In the genomic region with DNA sequence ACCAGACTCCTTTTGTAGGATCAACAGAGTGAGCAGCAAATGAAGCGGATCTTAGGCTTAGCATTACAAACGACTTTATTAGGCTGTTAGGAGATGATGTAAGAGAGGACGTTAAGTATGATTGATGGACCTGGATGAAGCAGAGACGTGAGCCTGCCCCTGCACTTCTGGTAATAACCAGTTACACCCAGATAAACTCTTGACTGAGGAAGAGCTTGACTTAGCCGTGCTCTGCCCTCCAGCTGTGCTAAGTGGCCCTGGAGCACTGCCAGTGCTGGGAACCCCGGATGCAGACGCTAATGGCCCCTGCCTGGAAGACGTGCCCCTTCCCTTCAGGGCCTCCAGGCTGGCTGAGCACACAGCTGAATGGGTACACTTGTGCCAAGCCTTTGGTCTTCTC, we compare ENCODE assay signal across 15 mouse cellular contexts. TPM values are rescaled to one million over a fixed set of nuclear protein-coding genes. Genes with fewer than 3 reads are reported as not detected.
A peak's percentile ranks its signal among the peaks of the same experiment; 100 is the strongest.
DNase-seq lines count a peak whose midpoint lies in the region; ATAC-seq lines count a peak whose summit lies in the region.
"Had no signal": no experiment of that assay in that cellular context is flagged by ENCODE, and none has a peak within 500 bp of the region (broad histone marks: within the 10 kb centered on the region; RNA-seq: fewer than 3 reads in every experiment).

No protein-coding gene starts in this region.

- no peaks in the 10 kb centered on the region for H3K36me3 ChIP-seq in heart, embryonic 11.5 days (ENCODE audit: control insufficient read depth, insufficient read depth, low read length)
- no peaks in the 10 kb centered on the region for H3K36me3 ChIP-seq in heart, embryonic 10.5 days
- H3K36me3 ChIP-seq in intestine, embryonic 16.5 days (ENCODE audit: control insufficient read depth, insufficient read depth, low read length) = no peaks in the 10 kb centered on the region
- no peaks in the 10 kb centered on the region for H3K36me3 ChIP-seq in stomach, embryonic 15.5 days
- H3K36me3 ChIP-seq in forebrain, embryonic 10.5 days (replicated peaks) = no peaks in the 10 kb centered on the region
- H3K36me3 ChIP-seq: limb, embryonic 13.5 days had no signal

- no peak for ATAC-seq in heart, embryonic 11.5 days (replicated peaks; ENCODE audit: insufficient number of reproducible peaks, low FRiP score, low TSS enrichment)
- peak; percentile 60; the same call in 1 of the 2 replicates for ATAC-seq in intestine, embryonic 16.5 days
- ATAC-seq in stomach, embryonic 15.5 days (ENCODE audit: insufficient read depth, low FRiP score, low read depth) = peak; percentile 47; the same call in 1 of the 2 replicates
- ATAC-seq: liver, postnatal 0 days had no signal

- no peak overlapping the region for H3K4me2 ChIP-seq in heart, embryonic 11.5 days
- H3K4me2 ChIP-seq in intestine, embryonic 16.5 days (ENCODE audit: low read depth, low read length) = no peak overlapping the region
- H3K4me2 ChIP-seq in stomach, embryonic 15.5 days = no peak overlapping the region
- H3K4me2 ChIP-seq: limb, embryonic 13.5 days had no signal

- no peak overlapping the region for H3K27ac ChIP-seq in heart, embryonic 11.5 days (ENCODE audit: low read depth, low read length)
- H3K27ac ChIP-seq in heart, embryonic 10.5 days = no peak overlapping the region
- H3K27ac ChIP-seq in intestine, embryonic 16.5 days (ENCODE audit: low read length) = no peak overlapping the region
- no peak overlapping the region for H3K27ac ChIP-seq in stomach, embryonic 15.5 days
- no peak overlapping the region for H3K27ac ChIP-seq in forebrain, embryonic 10.5 days
- H3K27ac ChIP-seq: left cerebral cortex, adult 2 months; limb, embryonic 13.5 days had no signal

- 0 out of 2 replicates have a peak overlapping the region, but pooled peaks have one; percentile 28 for H3K9ac ChIP-seq in heart, embryonic 11.5 days (ENCODE audit: low read depth, low read length)
- no peak overlapping the region for H3K9ac ChIP-seq in intestine, embryonic 16.5 days (ENCODE audit: low read depth, low read length)
- no peak overlapping the region for H3K9ac ChIP-seq in stomach, embryonic 15.5 days
- H3K9ac ChIP-seq: limb, embryonic 13.5 days; liver, postnatal 0 days had no signal

- H3K4me1 ChIP-seq in heart, embryonic 11.5 days (ENCODE audit: control insufficient read depth, insufficient read depth, low read length) = peaks cover 3% of the 10 kb centered on the region; the same call in 1 of the 2 replicates
- peaks cover 4% of the 10 kb centered on the region; the same call in 1 of the 2 replicates for H3K4me1 ChIP-seq in heart, embryonic 10.5 days
- 0 out of 2 replicates have a peak, but pooled peaks cover 3% of the 10 kb centered on the region for H3K4me1 ChIP-seq in intestine, embryonic 16.5 days (ENCODE audit: control insufficient read depth, insufficient read depth, low read length)
- 0 out of 2 replicates have a peak, but pooled peaks cover 2% of the 10 kb centered on the region for H3K4me1 ChIP-seq in stomach, embryonic 15.5 days
- H3K4me1 ChIP-seq in forebrain, embryonic 10.5 days = no peaks in the 10 kb centered on the region

- H3K27me3 ChIP-seq in heart, embryonic 11.5 days (ENCODE audit: control insufficient read depth, insufficient read depth, low read length) = peaks cover 6% of the 10 kb centered on the region
- peaks cover 18% of the 10 kb centered on the region; the same call in 1 of the 2 replicates for H3K27me3 ChIP-seq in heart, embryonic 10.5 days (ENCODE audit: insufficient read depth, poor library complexity, severe bottlenecking)
- no peaks in the 10 kb centered on the region for H3K27me3 ChIP-seq in intestine, embryonic 16.5 days (replicated peaks; ENCODE audit: control insufficient read depth, insufficient read depth, low read length)
- H3K27me3 ChIP-seq in stomach, embryonic 15.5 days (replicated peaks) = no peaks in the 10 kb centered on the region
- no peaks in the 10 kb centered on the region for H3K27me3 ChIP-seq in forebrain, embryonic 10.5 days (ENCODE audit: poor library complexity, severe bottlenecking)
- H3K27me3 ChIP-seq: limb, embryonic 13.5 days had no signal

- WGBS in heart, embryonic 11.5 days (ENCODE audit: insufficient replicate concordance) = 30% methylated on average over 8 of the region's 8 CpGs
- WGBS in heart, embryonic 10.5 days = 47% methylated on average over 8 of the region's 8 CpGs
- 13% methylated on average over 8 of the region's 8 CpGs for WGBS in intestine, embryonic 16.5 days
- 13% methylated on average over 8 of the region's 8 CpGs for WGBS in stomach, embryonic 15.5 days
- 65% methylated on average over 8 of the region's 8 CpGs for WGBS in forebrain, embryonic 10.5 days

- H3K9me3 ChIP-seq in heart, embryonic 11.5 days (replicated peaks; ENCODE audit: control insufficient read depth, low read length) = no peaks in the 10 kb centered on the region
- no peaks in the 10 kb centered on the region for H3K9me3 ChIP-seq in heart, embryonic 10.5 days
- H3K9me3 ChIP-seq in intestine, embryonic 16.5 days (ENCODE audit: control insufficient read depth, low read length) = no peaks in the 10 kb centered on the region
- no peaks in the 10 kb centered on the region for H3K9me3 ChIP-seq in stomach, embryonic 15.5 days
- H3K9me3 ChIP-seq in forebrain, embryonic 10.5 days = no peaks in the 10 kb centered on the region
- H3K9me3 ChIP-seq: limb, embryonic 13.5 days had no signal

- DNase-seq in heart, embryonic 10.5 days (ENCODE audit: low spot score) = no peak
- peak; percentile 11 to 52 for DNase-seq in kidney, postnatal 25 days
- DNase-seq in kidney, adult 11 months = no peak
- no peak for DNase-seq in forebrain, embryonic 10.5 days (ENCODE audit: extremely low spot score, low spot score)
- DNase-seq: heart, postnatal 14 days; liver, postnatal 0 days; midbrain, embryonic 14.5 days; thymus, postnatal 14 days had no signal

- no peak overlapping the region for H3K4me3 ChIP-seq in heart, embryonic 11.5 days (ENCODE audit: low read depth, low read length)
- no peak overlapping the region for H3K4me3 ChIP-seq in heart, embryonic 10.5 days
- H3K4me3 ChIP-seq in intestine, embryonic 16.5 days (ENCODE audit: low read length) = no peak overlapping the region
- H3K4me3 ChIP-seq in stomach, embryonic 15.5 days (replicated peaks) = no peak overlapping the region
- no peak overlapping the region for H3K4me3 ChIP-seq in forebrain, embryonic 10.5 days
- H3K4me3 ChIP-seq: erythroblast, embryonic 14.5 days; left cerebral cortex, adult 2 months; limb, embryonic 13.5 days had no signal

RNA-seq across cellular contexts. Expression of a gene that starts 19.3 kb away (rescaled TPM):
- 2.0 and 2.6 TPM in 2 replicates for polyA plus RNA-seq in heart, embryonic 11.5 days (2014; fragmentation: Nextera tagmentation; extraction: Ambion mirVana)
- 2.3 and 2.8 TPM in 2 replicates for polyA plus RNA-seq in heart, embryonic 10.5 days (2016; fragmentation: Nextera tagmentation; extraction: Ambion mirVana)
- 0.11 TPM in 1 of 2 replicates, not detected in the other for polyA plus RNA-seq in intestine, embryonic 16.5 days (2015; fragmentation: Nextera tagmentation; extraction: Ambion mirVana)
- polyA plus RNA-seq in stomach, embryonic 15.5 days (2015; fragmentation: Nextera tagmentation; extraction: Ambion mirVana) = 1.7 and 2.0 TPM in 2 replicates
- polyA plus RNA-seq in forebrain, embryonic 10.5 days (2016; fragmentation: Nextera tagmentation; extraction: Ambion mirVana) = not detected in 2 replicates
- polyA plus RNA-seq: erythroblast, embryonic 14.5 days; liver, postnatal 0 days had no signal

RNA-seq across cellular contexts. Expression of a gene that starts 53.6 kb away (rescaled TPM):
- 0.21 and 0.56 TPM in 2 replicates for polyA plus RNA-seq in heart, embryonic 11.5 days (2014; fragmentation: Nextera tagmentation; extraction: Ambion mirVana)
- polyA plus RNA-seq in heart, embryonic 10.5 days (2016; fragmentation: Nextera tagmentation; extraction: Ambion mirVana) = 0.49 and 0.65 TPM in 2 replicates
- 0.24 and 0.54 TPM in 2 replicates for polyA plus RNA-seq in intestine, embryonic 16.5 days (2015; fragmentation: Nextera tagmentation; extraction: Ambion mirVana)
- 1.9 and 2.7 TPM in 2 replicates for polyA plus RNA-seq in stomach, embryonic 15.5 days (2015; fragmentation: Nextera tagmentation; extraction: Ambion mirVana)
- polyA plus RNA-seq in forebrain, embryonic 10.5 days (2016; fragmentation: Nextera tagmentation; extraction: Ambion mirVana) = not detected in 2 replicates
- polyA plus RNA-seq: neural tube, embryonic 11.5 days had no signal

Comparison
In these comparisons a context has a peak if more than half of its experiments do, and no peak if none do; other contexts are left out.
1. DNase-seq: peak in kidney, postnatal 25 days (2 of 2); none in heart, embryonic 10.5 days (single experiment), kidney, adult 11 months (single experiment) and forebrain, embryonic 10.5 days (single experiment).